Mouse (Mus musculus) mouse embryonic stem cell (cell line): ENCODE results near the gene Slc25a15.

Experiments used
- in situ Hi-C, 2 experiments: fragments of 300-500 bp; cut with MboI; formaldehyde crosslinking; loops; 1 replicate in 1 of 2; 3 replicates in 1 of 2; pipeline ENCODE4 v1.14.3; 2019 to 2020; ENCODE audit warnings: low sequenced_read_pairs in 2 of 2, low pct_unique_long_range_greater_than_20kb in 1 of 2, mixed read lengths in 1 of 2; ENCODE audit not compliant: unreplicated experiment in 1 of 2

Slc25a15 gene

DNA sequence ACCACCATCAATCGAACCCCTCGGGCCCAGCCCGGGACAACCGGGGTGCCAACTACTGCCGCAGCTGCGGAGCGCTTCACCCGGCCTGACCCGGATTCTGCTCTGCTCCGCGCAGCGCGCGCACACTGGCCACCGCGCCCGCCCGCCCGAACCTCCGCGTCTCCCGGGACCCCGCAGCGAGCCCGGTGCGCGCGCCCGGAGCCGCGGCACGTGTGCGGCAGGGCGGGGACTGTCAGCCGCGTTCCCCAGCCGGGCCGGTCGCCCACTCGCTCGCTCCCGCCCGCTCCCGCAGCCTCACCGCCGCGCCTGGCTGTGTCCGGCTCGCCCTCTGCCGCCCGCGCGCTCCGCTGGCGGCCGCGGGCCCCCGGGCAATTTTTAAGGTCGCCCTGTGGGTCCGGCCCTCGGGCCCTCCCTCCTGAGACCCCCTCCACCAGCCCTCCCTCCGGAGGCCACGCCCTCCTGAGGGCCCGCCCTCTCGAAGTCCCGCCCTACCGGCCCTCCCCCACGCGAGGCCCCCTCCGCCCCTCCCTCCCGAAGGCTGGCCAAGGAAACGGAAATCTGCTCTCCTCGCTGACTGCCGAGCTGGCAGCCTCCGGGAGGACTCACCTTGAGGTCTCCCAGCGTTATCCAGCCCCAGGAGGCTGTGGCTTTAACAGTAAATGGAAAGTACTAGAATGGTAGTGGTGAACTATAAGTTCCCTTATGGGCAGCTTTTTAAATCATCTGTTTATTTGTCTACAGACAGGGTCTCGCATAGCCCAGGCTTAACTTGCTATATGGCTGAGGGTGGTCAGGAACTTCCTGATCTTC, at the start of gene Slc25a15:
Gene Slc25a15 (minus strand): TSS at position 456 of the 810 bp plus-strand sequence.
- in situ Hi-C loops, result no loop called here

DNA sequence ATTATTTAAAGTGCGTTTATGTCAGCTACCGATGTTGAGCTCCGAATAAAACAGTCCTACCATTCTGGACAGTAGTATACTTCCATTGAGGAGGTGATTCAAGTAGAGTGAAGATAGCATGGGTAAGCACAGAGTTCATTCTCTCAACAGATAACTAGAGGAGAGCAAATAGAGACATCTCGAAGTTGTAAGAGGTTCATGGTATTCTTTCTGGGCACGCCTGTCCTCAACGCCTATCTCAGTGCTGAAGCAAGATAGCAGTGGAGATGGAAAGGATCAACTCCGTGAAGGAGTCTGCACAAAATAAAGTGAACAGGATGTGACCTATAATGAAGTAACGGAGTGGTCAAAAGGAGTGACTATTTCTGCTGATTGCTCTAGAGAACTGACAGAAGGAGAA, 13.6 kb upstream of the Slc25a15 start:
- in situ Hi-C loops, result no loop called here

GRCm38 (mm10) chr8:22411282-22411702, 12.9 kb upstream of the Slc25a15 start, which contains the start of gene Mrps31:
Gene Mrps31 (plus strand): TSS chr8:22411361.
- in situ Hi-C loops, result no loop called here

GRCm38 (mm10) chr8:22410688-22411281, 12.4 kb upstream of the Slc25a15 start:
- in situ Hi-C loops, result no loop called here

DNA sequence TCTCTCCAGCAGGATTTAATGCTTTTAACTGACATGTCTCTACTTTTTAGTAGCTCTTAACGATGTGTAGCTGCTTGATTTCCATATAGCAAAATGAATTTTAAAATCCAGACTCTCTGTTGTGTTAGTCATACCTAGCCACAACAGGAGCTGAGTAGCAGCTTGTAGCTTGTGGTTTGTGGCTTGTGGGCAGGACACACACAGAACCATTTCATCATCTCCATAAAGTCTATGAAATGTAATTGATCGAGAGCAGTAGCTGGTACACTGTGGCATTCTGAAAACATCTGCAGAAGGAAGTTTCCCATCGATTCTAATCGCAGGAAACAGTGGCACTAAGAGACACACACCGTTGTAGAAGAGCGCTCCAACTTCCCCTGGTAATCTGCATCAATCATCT, 7.3 kb upstream of the Slc25a15 start:
- in situ Hi-C loops, result no loop called here

GRCm38 (mm10) chr8:22403235-22403634, 4.8 kb upstream of the Slc25a15 start:
- in situ Hi-C loops, result no loop called here

DNA sequence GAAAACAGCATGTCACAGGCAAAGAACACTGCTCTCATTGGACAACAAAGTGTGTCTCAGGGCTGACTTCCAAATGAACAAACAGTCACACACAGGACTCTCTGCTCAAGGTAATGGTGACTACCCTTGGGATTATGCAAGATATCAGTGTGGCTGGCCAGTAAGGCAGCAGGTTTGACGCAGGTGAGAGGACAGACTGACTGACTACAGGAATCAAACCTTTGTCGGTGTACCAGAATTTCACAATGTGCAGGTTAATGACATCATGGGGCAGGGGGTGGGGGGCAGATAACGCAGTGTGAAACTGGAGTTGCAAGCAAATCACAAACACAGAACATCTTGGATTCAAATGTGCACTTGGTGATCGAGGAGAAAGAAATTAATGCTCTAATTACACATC, 2.2 kb upstream of the Slc25a15 start:
- in situ Hi-C loops, result no loop called here

DNA sequence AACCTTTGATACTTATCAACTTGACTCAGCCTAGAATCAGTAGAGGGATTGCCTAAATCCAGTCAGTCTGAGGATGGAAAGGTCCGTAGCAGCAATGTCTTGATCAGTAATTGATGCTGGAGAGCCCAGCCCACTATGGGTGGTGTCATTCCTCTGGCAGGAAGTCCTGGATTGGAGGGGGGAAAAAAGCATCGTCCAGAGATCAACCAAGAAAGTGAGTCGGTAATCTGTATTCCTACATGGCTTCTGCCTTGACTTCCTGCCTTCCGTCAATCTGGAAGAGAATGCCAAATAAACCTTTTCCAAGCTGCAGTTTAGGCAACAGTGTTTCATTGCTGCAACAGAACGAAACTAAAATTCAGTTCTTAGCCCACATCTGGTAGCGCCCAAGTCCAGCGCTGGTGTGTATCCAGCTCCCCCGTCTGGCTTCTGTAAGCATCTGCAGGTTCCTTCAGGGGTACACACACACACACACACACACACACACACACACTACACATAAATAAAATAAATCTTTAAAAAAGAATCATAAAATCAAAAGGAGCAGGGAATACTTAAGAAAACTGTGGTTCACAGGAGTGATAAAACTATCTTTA, 986 bp upstream of the Slc25a15 start:
- in situ Hi-C loops, result no loop called here

DNA sequence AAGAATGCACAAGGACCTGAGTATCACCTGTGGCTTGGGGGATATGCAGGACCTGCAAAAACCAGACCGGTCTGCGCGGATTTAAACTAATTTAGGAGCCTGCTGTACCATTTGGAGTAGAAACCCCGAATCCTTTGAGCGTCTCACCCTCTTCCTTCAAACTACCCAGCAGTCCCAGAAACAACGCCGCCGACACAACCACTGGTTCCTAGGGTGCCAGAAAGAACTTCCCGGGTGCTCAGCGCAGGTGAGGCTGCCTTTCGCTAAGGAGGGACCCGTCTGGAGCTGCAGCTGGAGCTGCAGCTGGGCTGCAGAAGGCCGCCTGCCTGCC, 621 bp downstream of the Slc25a15 start:
- in situ Hi-C loops, result no loop called here

- in situ Hi-C loops, result no loop called here
Observed at GRCm38 (mm10) chr8:22395256-22395655, 3.1 kb downstream of the Slc25a15 start.

- in situ Hi-C loops, result no loop called here
Observed at GRCm38 (mm10) chr8:22394471-22394870, 3.9 kb downstream of the Slc25a15 start.

DNA sequence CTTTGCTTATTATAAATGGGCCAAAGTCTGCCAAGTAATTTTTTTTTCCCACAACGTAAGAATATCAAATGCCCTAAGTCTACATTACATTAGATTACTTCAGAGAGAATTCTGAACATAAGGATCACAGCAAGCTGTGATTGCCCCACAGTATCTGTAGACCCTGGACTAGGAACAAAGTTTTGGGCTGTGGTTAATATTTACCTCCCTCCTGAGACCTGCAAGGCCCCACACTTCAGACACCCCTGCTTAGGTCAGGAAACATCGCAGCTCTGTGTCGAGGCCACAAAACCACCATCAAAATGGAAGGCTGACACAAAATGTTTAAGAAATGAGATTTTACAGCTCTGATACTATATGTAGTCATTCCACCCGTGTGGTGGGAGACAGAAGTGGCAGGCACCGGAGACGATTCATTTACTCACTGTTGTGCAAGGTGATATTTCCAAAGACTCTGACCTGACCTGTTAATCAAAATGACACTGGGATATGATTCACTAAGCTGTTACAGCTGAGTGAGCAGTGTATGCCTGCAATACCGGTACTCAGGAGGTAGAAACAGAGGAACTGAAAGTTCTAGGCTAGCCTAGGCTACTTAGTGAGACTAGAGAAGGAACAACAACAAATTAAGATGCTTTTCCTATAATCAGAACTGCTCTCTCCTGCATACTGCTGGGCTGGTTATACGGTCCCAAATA, 7.5 kb downstream of the Slc25a15 start:
- in situ Hi-C loops, result no loop called here

- in situ Hi-C loops, result no loop called here
Observed at GRCm38 (mm10) chr8:22389874-22390273, 8.5 kb downstream of the Slc25a15 start.

GRCm38 (mm10) chr8:22385158-22385557, 13.2 kb downstream of the Slc25a15 start:
- in situ Hi-C loops, result no loop called here

GRCm38 (mm10) chr8:22382824-22383595, 15.4 kb downstream of the Slc25a15 start:
- in situ Hi-C loops, result no loop called here

DNA sequence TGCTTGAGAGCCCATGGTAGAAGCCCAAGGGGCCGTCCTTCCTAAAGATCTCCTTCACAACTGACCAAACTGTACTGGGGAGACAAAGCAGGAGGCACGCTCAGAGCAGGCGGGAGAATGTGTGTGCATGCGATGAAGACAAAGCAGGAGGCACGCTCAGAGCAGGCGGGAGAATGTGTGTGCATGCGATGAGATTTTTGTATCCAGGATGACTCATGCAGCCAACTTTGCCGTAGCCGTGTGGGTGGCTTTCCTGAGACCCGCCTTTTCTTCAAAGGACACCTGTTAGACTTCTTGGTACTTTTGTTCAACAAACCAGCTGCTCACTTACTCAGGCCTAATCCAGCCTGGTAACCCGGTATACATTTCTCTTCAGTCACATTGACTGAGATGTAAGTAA, 17.5 kb downstream of the Slc25a15 start:
- in situ Hi-C loops, result no loop called here

DNA sequence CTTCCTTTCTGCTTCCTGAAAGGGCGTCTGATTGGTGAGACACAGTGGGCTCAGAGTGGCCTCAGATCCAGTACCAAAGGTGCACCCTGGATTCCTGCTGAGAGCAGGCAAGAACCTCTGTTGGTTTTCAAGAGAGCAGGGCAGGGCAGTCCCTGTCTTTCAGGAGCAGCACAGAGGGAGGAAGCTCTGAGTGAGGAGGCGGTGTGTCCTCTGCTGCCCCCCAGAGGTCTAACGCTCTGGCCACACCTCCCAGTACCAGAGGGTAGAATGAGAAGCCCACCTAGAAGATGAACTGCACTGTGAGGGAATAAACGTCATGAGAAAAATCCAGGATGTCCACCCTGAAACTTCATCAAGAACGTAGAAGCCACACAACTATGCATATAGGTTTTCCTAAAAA, 21.5 kb downstream of the Slc25a15 start:
- in situ Hi-C loops, result no loop called here

- in situ Hi-C loops, result no loop called here
Observed at GRCm38 (mm10) chr8:22376311-22376710, 22.1 kb downstream of the Slc25a15 start.

- in situ Hi-C loops, result no loop called here
Observed at GRCm38 (mm10) chr8:22359882-22360281, 38.5 kb downstream of the Slc25a15 start.
